Mouse (Mus musculus) left cerebral cortex, postnatal 36 days (tissue): ENCODE results near the gene Cryzl1. TPM values are rescaled to one million over a fixed set of nuclear protein-coding genes. Genes with fewer than 3 reads are reported as not detected.

ENCODE experiments used
- DNase-seq, 2 experiments: peaks; one replicate each; pipeline ENCODE4 v3.0.0; 2021 to 2022; ENCODE audit warnings: low spot score in 2 of 2, mixed read lengths in 1 of 2
- intact Hi-C: fragments of 180-260 bp; cut with DNase I; formaldehyde crosslinking; loops from one replicate; pipeline ENCODE4 v1.15.1; 2025
- total RNA-seq, 2 experiments: library from RNA; stranded (reverse); gene quantifications; 2 replicates each; pipeline ENCODE4 v1.2.3; 2021

Gene Cryzl1
- total RNA-seq, 2 experiments from 2014 or later = 95.0 to 105 TPM

DNA sequence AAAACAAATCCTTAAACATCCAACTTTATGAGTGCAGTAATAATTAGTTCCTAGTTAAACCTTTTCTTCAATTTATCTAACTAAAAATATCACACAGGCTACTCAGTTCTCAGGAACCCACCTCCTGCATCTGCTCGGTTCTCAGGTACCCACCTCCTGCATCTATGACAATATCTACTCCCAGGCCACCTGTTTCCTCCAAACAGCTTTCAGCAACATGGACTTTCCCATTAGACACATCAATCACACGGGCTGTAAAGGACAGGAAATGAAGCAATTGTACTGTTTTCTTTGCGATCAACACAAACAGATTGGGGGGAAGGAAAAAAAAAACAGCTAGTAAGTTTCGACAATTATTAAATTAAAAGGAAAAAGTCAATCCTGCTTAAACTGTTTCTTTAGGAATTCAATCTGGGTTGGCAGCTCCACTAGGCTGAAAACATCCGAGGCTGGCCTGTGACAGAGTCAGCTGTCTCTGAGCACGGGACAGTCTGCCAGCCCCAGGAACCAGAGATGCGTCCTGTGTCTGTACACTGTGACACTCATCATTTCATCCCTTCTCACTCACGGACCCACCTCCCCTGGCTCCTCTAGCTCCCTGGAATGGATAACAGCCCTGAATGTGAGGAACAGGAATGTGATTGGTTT lies 33.5 kb downstream of the Cryzl1 start:
- intact Hi-C loops = no loop called here
- DNase-seq = no peak

DNA sequence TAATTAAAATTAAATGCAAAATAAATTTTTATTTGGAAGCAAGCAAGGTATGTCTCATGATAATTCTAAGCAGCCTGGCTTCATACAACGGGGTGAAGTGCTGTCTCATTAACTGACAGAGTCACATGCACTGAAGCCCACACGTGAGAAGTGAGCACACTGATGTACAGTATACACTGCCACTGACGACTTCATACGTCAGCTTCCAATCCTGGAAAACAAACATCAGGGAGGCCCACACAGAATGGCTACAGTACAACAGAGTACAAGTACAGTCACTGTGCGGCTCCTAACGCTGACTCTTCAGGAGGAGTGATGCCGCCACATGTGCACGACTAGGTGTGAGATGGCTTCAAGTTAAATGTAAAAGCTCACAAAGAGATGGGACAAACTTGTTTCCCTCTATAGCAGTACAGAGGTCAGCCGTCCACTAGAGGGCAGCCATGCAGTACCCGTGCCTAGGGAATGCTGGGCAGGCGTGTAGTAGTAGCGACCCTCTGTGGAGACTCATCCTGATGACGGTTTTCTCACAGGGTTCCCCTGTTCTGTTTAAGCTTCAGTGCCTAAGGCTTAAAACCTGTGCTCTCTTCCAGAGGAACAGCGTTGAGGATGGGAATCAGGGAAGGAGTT lies 34.2 kb downstream of the Cryzl1 start:
- intact Hi-C loops = no loop called here
- DNase-seq = peak; percentile 56 to 58

DNA sequence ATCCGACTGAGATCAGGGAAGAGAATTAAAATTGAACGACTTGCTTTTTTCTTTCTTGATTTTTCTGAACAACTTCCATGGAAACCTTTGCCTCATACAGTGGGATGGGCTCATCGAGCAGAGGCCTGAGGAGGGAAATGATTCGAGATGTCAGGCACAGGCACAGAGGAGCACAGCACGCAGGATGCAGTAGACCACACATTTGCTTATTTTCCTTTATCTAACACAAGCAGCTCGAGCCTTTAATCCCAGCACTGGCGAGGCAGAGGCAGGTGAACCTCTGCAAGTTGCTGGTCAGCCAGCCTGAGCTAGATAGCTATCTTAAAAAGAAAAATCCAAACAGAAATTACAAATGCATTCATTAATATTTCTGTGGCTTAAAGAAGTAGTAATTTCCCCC lies 39.0 kb downstream of the Cryzl1 start:
- intact Hi-C loops = no loop called here

DNA sequence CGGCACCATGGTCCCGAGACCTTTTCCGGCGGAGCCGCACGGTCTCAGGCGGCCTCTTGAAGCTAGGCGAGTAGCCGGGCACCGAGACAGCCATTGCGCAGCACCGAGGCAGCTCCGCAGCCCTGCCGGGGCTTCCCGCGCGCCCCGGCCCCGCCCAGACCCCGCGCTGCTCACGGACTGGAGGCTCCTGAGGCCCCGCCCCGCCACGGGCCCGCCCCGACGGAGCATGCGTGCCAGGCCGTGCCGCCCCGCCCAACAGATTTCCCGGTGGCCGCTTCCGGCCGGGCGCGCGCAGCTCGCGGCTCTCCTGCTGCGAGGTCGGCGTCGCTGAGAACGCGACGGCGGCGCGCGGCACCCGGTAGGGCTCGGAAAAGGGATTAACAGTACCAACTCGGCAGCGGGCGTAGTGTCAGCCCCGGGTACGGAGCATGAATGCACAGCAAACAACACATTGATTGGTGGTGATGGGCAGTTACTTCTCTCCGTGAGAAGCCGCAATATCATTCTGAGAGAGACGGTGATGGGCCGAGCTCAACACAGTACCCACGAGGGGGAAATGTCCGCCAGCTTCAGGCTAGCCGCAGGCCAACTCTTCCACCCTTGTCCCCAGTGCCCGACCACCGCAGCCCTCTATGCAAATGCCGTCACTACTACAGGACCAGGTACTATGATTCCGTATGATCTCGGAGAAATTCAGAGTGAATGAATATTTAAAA lies 40.0 kb downstream of the Cryzl1 start, which contains the start of gene Donson:
Gene Donson (minus strand): TSS at position 152 of the 716 bp plus-strand sequence.
- intact Hi-C loops = no loop called here
- peak; percentile 90 to 94 for DNase-seq

More for the DNA sequence above, 39.0 kb downstream of the Cryzl1 start:
- no peak for DNase-seq

DNA sequence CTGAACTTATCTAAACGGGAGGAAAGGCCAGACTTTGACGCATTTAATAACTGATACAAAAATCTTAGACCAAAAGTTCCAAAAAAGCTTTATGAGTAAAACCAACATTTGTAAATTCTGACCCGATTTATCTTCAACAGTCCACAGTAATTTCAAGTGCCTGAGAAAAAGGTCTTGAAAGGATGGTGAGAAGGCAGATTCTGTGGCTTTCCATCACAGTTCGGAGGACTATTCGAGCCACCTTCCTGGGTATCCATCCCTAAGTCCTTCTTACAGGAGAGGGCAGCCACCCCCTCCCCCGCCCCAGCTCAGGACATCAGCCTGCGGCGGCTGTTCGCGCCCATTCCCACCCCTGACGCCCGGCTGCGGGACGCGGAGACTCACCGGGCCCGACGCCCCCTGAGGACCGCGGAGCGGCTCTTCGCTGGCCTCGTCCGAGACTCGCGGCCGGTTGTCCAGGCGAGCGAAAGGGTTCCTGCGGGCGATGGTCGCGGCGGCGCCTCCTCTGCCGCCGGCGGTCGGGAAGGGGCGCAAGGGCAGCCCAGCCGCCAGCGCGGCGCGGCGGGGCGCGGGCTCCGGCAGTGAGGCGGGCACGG lies 40.7 kb downstream of the Cryzl1 start:
- intact Hi-C loops = no loop called here
- no peak for DNase-seq

DNA sequence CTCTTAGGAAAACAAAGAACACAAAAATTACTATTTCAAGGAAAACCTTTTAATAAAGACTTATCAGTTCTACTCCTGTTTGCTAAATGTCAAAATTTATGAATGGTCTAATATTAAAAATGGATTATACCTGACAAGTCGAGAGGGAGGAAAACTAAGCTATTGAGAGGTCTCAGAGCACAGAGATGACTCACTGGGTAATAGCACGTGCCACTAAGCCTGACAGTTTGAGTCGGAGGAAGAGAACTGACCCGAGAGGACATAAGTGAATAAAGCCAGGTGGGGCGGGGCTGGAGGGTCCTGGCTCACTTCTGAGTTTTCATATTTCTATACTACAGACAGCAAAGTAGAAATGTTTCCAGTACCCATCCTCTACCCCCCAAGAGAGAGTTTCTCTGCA lies 42.4 kb downstream of the Cryzl1 start:
- no peak for DNase-seq
- intact Hi-C loops = no loop called here

DNA sequence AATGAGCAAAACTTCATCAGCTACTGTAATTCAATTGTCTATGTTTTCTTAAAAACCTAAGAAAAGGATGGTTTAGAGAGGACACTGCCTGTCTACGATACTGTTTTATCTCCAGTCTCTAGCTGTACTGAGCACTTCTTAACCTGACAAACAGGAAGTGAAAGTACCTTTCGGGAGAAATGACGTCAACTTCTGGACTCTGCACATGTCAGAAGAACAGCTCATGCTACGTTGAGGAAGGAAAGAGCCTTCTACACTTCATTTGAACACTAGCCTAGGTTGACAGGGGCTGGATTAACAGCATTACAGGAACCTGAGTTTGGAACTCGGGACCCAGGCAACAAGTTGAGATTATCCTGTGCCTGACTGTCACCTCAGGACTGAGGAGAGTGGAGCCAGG lies 43.2 kb downstream of the Cryzl1 start:
- intact Hi-C loops = no loop called here

DNA sequence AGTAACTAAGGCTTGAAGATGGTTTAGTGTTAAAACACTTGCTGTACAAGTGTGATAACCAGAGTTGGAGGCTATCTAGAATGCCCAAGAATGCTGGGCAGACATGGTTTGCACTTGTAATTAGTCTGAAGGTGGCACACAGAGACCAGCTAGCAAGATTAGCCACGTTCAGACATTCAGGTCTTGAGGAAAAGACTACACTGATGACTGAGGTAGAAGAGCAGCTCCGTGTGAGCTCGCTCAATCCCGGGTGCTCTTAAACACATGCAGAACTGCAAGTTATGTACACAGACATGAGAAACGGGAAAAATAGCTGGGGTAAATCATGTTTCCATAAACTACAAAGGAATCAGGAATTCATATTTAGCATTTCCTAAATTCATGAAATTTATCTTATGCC lies 48.1 kb downstream of the Cryzl1 start:
- intact Hi-C loops = no loop called here
- no peak for DNase-seq

More for the DNA sequence above, 43.2 kb downstream of the Cryzl1 start:
- no peak for DNase-seq

DNA sequence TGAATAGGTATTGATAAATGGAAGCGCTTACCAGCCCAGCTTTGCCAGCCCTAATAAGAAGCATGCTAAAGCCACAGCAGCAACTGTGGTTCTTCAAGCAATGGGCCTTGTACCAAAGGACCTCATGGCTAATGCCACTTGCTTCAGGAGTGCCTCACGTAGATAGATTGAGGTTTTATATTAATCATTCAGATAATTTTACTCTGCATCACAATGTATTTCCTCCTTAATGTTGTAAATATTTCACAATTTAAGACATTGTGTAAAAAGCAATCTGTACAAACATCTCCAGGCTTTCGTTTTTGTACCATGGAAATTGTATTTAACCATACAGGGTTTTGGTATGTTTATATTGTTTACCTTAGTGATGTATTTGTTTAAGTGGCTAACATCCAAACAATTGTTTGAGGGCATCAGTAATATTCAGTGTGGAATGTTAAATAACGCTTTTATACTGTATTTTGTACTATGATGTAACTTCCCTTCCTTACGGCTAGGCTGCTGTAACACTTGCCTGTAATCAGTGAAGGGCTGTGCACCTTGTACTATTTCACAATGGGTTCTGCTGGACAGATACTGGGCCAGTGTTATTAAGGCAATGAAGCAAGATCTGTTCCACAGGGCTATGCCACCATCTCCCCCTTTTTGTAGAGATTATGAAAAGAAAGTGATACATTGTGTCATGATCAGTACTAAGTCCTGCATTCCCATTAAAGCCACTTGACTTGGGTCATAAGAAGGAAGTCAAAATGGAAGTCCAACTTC lies 50.4 kb downstream of the Cryzl1 start:
- DNase-seq = no peak
- intact Hi-C loops = no loop called here

DNA sequence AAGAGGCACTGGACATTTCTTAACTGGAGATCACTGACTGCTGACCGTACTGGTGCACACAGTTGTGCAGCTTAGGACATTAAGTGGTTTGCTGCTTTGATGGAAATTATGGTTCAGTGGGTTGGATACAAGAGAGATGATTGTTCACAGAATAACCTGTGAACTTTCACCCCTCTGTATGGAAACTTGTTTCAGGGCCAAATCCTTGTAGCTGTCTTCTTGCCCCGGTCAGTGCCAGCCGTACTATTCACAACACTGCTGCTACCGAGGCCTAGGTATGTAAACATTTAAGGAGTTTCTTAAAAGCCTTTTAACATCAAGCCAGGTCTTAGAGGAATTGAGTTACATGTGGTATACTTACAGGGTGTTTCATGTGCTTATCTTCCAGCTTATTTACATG lies 54.3 kb downstream of the Cryzl1 start:
- DNase-seq = no peak
- intact Hi-C loops = no loop called here

DNA sequence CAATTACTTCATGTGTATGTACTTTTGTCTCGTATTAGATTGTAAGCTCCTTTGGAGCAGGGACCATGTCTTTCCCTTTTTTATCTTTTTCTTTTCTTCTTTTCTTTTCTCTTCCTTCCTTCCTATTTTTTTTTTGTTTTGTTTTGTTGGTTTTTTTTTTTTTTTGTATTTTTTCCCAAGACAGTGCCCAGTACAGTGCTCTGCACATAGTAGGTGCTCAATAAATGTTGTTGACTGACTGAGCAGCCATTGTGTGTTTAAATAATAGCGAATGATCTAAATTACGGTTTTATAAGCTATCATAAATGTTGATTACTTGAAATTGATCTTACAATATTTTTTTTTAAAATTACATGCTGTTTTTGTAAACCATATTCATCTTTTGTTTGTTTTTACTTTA lies 65.0 kb downstream of the Cryzl1 start:
- DNase-seq = no peak
- intact Hi-C loops = no loop called here

DNA sequence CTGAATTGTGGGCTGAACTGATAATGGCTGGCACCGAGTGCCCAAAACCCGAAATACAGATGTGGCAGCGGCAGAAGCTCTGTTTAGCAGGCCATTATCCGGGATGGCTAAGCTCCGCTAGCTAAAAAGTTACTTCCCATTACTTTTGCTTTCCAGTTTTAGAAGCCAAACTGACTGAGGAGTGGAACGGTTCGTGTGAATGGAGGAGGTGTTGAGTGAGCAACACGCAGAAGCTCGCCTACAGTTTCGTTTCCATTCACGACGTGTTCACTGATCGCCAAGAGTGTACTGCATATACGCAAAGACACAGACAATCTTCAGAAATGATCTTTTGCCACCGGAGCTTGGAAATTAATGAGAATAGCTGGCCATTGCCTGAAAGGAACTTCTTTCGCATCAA lies 66.4 kb downstream of the Cryzl1 start:
- peak in 1 of 2 experiments; percentile 26 for DNase-seq
- intact Hi-C loops = no loop called here

DNA sequence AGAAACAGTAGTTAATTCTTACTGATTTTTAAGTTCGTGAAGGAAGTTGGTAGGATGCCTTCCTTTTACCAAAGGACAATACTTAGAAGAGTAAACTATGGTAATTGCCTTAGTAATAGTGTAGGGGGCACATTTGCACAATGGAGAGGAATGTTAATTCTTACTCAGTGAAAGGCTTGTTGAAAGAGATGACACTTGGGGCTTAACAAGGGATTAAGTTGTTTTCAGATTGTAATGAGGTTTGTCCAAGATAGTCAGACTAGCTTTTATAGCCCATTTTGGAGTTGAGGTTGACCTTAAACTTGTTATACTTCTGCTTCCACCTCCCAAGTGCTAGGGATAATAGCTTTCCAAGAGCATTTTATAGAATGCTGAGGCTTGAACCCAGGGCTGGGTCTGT lies 67.4 kb downstream of the Cryzl1 start:
- intact Hi-C loops = no loop called here
- no peak for DNase-seq

DNA sequence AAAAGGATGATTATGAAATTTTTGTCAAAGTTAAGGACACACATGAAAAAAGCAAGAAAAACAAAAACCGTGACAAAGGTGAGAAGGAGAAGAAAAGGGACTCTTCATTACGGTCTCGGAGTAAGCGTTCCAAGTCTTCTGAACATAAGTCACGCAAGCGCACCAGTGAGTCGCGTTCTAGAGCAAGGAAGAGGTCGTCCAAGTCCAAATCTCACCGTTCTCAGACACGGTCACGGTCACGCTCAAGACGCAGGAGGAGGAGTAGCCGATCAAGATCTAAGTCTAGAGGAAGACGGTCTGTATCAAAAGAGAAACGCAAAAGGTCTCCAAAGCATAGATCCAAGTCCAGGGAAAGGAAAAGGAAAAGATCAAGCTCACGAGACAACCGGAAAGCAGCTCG lies 69.0 kb downstream of the Cryzl1 start:
- DNase-seq = no peak
- intact Hi-C loops = no loop called here

DNA sequence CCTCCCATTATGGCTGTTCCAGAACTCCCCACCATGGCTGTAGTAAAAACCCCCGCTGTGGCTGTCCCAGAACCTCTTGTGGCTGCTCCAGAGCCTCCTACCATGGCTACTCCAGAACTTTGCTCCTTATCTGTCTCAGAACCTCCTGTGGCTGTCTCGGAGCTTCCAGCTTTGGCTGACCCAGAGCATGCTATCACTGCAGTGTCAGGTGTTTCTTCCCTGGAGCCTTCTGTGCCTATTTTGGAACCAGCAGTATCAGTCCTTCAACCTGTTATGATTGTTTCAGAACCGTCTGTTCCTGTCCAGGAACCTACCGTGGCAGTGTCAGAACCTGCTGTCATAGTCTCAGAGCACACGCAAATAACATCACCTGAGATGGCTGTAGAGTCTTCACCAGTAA lies 70.3 kb downstream of the Cryzl1 start:
- no peak for DNase-seq
- intact Hi-C loops = no loop called here

DNA sequence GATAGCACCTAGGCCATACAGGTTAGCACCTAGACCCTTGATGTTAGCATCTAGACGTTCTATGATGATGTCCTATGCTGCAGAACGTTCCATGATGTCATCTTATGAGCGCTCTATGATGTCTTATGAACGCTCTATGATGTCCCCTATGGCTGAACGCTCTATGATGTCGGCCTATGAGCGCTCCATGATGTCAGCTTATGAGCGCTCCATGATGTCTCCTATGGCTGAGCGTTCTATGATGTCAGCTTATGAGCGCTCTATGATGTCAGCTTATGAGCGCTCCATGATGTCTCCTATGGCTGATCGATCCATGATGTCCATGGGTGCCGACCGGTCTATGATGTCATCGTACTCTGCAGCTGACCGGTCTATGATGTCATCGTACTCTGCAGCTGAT lies 71.5 kb downstream of the Cryzl1 start:
- intact Hi-C loops = no loop called here
- DNase-seq = no peak

DNA sequence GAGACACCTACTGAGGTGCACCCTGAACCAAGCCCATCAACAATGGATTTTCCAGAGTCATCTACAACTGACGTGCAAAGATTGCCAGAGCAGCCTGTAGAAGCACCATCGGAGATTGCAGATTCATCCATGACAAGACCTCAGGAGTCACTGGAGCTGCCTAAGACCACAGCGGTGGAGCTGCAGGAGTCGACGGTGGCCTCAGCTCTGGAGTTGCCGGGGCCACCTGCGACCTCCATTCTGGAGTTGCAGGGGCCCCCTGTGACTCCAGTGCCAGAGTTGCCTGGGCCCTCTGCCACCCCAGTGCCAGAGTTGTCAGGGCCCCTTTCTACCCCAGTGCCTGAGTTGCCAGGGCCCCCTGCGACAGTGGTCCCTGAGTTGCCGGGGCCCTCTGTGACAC lies 73.5 kb downstream of the Cryzl1 start:
- intact Hi-C loops = no loop called here
- no peak for DNase-seq

DNA sequence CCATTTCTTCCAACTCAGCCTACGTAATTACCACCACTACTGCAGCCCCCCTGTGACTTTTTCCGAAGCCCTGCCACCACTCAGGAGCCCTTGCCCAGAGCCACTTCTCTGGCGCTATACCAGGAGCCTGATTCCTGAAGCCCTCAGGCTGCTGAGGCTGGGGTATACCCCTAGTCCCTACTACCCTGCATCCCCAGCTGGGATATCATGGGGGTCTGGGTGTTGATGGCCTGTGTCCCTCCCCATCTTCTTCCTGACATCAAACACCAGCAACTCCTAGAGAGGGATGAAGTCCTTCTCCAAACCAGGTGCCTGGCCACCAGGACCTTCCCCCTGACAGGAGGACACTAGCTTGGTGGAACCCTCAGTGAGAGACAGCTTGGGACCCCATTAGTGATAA lies 76.6 kb downstream of the Cryzl1 start:
- intact Hi-C loops = no loop called here
- DNase-seq = no peak

DNA sequence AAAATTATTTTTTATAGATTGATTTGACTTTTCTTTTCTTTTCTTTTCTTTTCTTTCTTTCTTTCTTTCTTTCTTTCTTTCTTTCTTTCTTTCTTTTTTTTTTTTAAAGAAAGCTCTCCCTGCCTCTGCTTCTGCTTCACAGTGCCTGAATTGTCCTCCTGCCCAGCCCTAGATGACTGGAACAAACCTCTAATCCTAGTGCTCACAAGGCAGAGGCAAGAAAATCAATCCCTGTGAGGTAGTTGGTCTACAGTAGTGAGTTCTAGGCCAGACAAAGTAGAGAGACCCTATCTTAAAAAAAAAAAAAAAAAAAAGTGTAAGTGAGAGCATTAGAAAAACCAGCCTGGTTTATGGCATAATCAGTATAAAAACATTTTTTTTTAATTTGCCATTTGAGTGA lies 79.0 kb downstream of the Cryzl1 start:
- no peak for DNase-seq
- intact Hi-C loops = no loop called here

DNA sequence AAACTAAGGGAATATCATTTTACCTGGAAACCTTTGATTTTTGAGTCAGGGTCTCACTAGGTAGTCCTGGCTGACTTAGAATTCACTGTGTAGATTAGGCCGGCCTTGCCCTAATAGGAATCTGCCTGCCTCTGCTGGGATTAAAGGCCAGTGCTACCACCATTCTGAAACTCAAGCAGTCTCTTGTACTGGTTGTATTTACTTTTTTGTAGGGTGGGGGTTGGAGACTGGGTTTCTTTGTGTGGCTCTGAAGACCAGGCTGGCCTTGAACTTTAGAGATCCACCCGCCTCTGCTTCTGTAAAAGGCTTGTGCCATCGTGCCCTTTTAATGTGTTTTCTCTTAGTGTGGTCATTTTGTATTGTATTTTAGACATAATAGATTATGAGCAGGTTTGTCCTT lies 79.5 kb downstream of the Cryzl1 start:
- DNase-seq = no peak
- intact Hi-C loops = no loop called here
